In genomic region chr7:143086366-143086765, GRCm38 (mm10) we compare ENCODE assay signal across 7 mouse cellular contexts. TPM values are rescaled to one million over a fixed set of nuclear protein-coding genes. Genes with fewer than 3 reads are reported as not detected.
DNase-seq lines count a peak whose midpoint lies in the region; ATAC-seq and TF ChIP-seq lines count a peak whose summit lies in the region.

No protein-coding gene starts in this region.

- H3K27me3 ChIP-seq in E14TG2a.4 (ENCODE audit: insufficient read depth, low read length), result peaks cover 64% of the 10 kb centered on the region
- peaks cover 4% of the 10 kb centered on the region for H3K27me3 ChIP-seq in heart, embryonic 16.5 days (ENCODE audit: control insufficient read depth, insufficient read depth, low read length)
- no peaks in the 10 kb centered on the region for H3K27me3 ChIP-seq in spleen, adult 2 months (ENCODE audit: control insufficient read depth, insufficient read depth, low read length)

- peak overlapping the region; percentile 26 for H3K4me2 ChIP-seq in heart, embryonic 16.5 days (ENCODE audit: low read depth, low read length)

- 45% methylated on average over 2 of the region's 2 CpGs for WGBS in heart, embryonic 16.5 days
- 60% methylated on average over 2 of the region's 2 CpGs for WGBS in spleen, adult 2 months

- peak overlapping the region; percentile 69 for H3K27ac ChIP-seq in heart, embryonic 16.5 days (ENCODE audit: low read length)
- H3K27ac ChIP-seq in spleen, adult 2 months (ENCODE audit: insufficient read depth, low read length), result no peak overlapping the region

- TF ChIP-seq POLR2A in spleen, adult 2 months (IDR thresholded peaks at IDR 0.05; ENCODE audit: low read depth, low read length), result no peak

- ATAC-seq in heart, embryonic 16.5 days (replicated peaks; ENCODE audit: extremely low read depth, insufficient read depth, low FRiP score), result no peak

- H3K4me1 ChIP-seq in E14TG2a.4 (replicated peaks; ENCODE audit: low read depth, low read length), result peaks cover 9% of the 10 kb centered on the region
- peaks cover 9% of the 10 kb centered on the region for H3K4me1 ChIP-seq in heart, embryonic 16.5 days (ENCODE audit: control insufficient read depth, insufficient read depth, low read length)
- H3K4me1 ChIP-seq in spleen, adult 2 months (ENCODE audit: control insufficient read depth, insufficient read depth, insufficient read length), result no peaks in the 10 kb centered on the region

- H3K4me3 ChIP-seq in E14TG2a.4 (replicated peaks; ENCODE audit: low read length), result no peak overlapping the region
- no peak overlapping the region; the same call in 1 of the 2 replicates for H3K4me3 ChIP-seq in heart, embryonic 16.5 days (ENCODE audit: low read length)
- no peak overlapping the region for H3K4me3 ChIP-seq in spleen, adult 2 months (ENCODE audit: extremely low read depth, insufficient read depth, insufficient read length)

- H3K36me3 ChIP-seq in E14TG2a.4 (ENCODE audit: insufficient read depth, low read length), result no peaks in the 10 kb centered on the region
- H3K36me3 ChIP-seq in heart, embryonic 16.5 days (ENCODE audit: control insufficient read depth, insufficient read depth), result no peaks in the 10 kb centered on the region
- H3K36me3 ChIP-seq in spleen, adult 2 months (ENCODE audit: control insufficient read depth, insufficient read depth, low read length), result no peaks in the 10 kb centered on the region

- H3K9ac ChIP-seq in heart, embryonic 16.5 days (ENCODE audit: low read length), result peak overlapping the region; percentile 68

- H3K9me3 ChIP-seq in E14TG2a.4 (ENCODE audit: low read length), result no peaks in the 10 kb centered on the region
- H3K9me3 ChIP-seq in heart, embryonic 16.5 days (replicated peaks; ENCODE audit: control insufficient read depth, low read length), result no peaks in the 10 kb centered on the region

- DNase-seq in T-cell, adult 2 months (ENCODE audit: low spot score), result peak; percentile 51
- DNase-seq in embryo, embryonic 9.5 days (ENCODE audit: extremely low spot score), result peak; percentile 64
- DNase-seq in kidney, postnatal 14 days, result peak; percentile 74
- DNase-seq in lung, postnatal 4 days, result peak; percentile 66 to 82
- peak; percentile 30 to 76 for DNase-seq in spleen, adult 2 months (ENCODE audit: low read depth in 1 of 2, low spot score in 2 of 2)

- TF ChIP-seq CTCF in E14TG2a.4 (conservative IDR thresholded peaks at IDR 0.05; ENCODE audit: low read length), result peak; percentile 97
- TF ChIP-seq CTCF in spleen, adult 2 months (IDR thresholded peaks at IDR 0.05; ENCODE audit: extremely low read depth, insufficient read depth, insufficient read length, insufficient replicate concordance), result peak; percentile 77; the same call in 1 of the 2 replicates

RNA-seq across cellular contexts. Expression of gene Trpm5, which starts 8.1 kb away (rescaled TPM):
- 3.1 and 3.7 TPM in 2 replicates for polyA plus RNA-seq in heart, embryonic 16.5 days (2015; fragmentation: Nextera tagmentation; extraction: Ambion mirVana)
- 0.66 and 0.95 TPM in 2 replicates for polyA plus RNA-seq in spleen, adult 2 months (2012; rRNA removed)

RNA-seq across cellular contexts. Expression of gene Tssc4, which starts 17.3 kb away (rescaled TPM):
- polyA plus RNA-seq in heart, embryonic 16.5 days (2015; fragmentation: Nextera tagmentation; extraction: Ambion mirVana), result 59.2 and 61.5 TPM in 2 replicates
- polyA plus RNA-seq in spleen, adult 2 months (2012; rRNA removed), result 62.9 and 85.0 TPM in 2 replicates

RNA-seq across cellular contexts. Expression of gene Kcnq1, which starts 19.8 kb away (rescaled TPM):
- 34.6 and 34.9 TPM in 2 replicates for polyA plus RNA-seq in heart, embryonic 16.5 days (2015; fragmentation: Nextera tagmentation; extraction: Ambion mirVana)
- 1.1 and 1.2 TPM in 2 replicates for polyA plus RNA-seq in spleen, adult 2 months (2012; rRNA removed)

RNA-seq across cellular contexts. Expression of gene Cd81, which starts 33.8 kb away (rescaled TPM):
- 878 and 900 TPM in 2 replicates for polyA plus RNA-seq in heart, embryonic 16.5 days (2015; fragmentation: Nextera tagmentation; extraction: Ambion mirVana)
- 300 and 352 TPM in 2 replicates for polyA plus RNA-seq in spleen, adult 2 months (2012; rRNA removed)

Comparison
In these comparisons a context has a peak if more than half of its experiments do, and no peak if none do; other contexts are left out.
1. RNA of gene Kcnq1, which starts 19.8 kb away (polyA plus RNA-seq): 34.6 to 34.9 TPM in heart, embryonic 16.5 days; 1.1 to 1.2 TPM in spleen, adult 2 months; every median in the first group is over 10 times any median in the second.
2. Peak in every context shown above with its lines, with median percentiles within 50 percentile points of each other: DNase-seq.